Mouse (Mus musculus): ENCODE measurements around the gene Pth2r.
A peak's percentile ranks its signal among the peaks of the same experiment; 100 is the strongest.

The Pth2r gene

GRCm38 (mm10) chr1:65281756-65282155, at the start of gene Pth2r:
Gene Pth2r, plus strand, starts transcription at chr1:65282056.
- ATAC-seq (ENCODE audit: insufficient number of reproducible peaks, low FRiP score, low TSS enrichment) = no peak

- ATAC-seq (ENCODE audit: insufficient number of reproducible peaks, low FRiP score, low TSS enrichment) = no peak
Observed at GRCm38 (mm10) chr1:65237712-65238111, 44.1 kb upstream of the Pth2r start.

GRCm38 (mm10) chr1:65245637-65246036, 36.2 kb upstream of the Pth2r start:
- ATAC-seq (ENCODE audit: insufficient number of reproducible peaks, low FRiP score, low TSS enrichment) = no peak

GRCm38 (mm10) chr1:65280461-65280860, 1.4 kb upstream of the Pth2r start:
- ATAC-seq (ENCODE audit: insufficient number of reproducible peaks, low FRiP score, low TSS enrichment) = no peak

- ATAC-seq (ENCODE audit: insufficient number of reproducible peaks, low FRiP score, low TSS enrichment) = peak; percentile 91
Observed at GRCm38 (mm10) chr1:65282766-65283165, 910 bp downstream of the Pth2r start.

GRCm38 (mm10) chr1:65308476-65308875, 26.6 kb downstream of the Pth2r start:
- no peak for ATAC-seq (ENCODE audit: insufficient number of reproducible peaks, low FRiP score, low TSS enrichment)

- ATAC-seq (ENCODE audit: insufficient number of reproducible peaks, low FRiP score, low TSS enrichment) = peak; percentile 63
Observed at GRCm38 (mm10) chr1:65311214-65311933, 29.5 kb downstream of the Pth2r start.

GRCm38 (mm10) chr1:65312118-65312517, 30.3 kb downstream of the Pth2r start:
- no peak; the same call in 1 of the 2 replicates for ATAC-seq (ENCODE audit: insufficient number of reproducible peaks, low FRiP score, low TSS enrichment)

GRCm38 (mm10) chr1:65312896-65313295, 31.0 kb downstream of the Pth2r start:
- ATAC-seq (ENCODE audit: insufficient number of reproducible peaks, low FRiP score, low TSS enrichment) = no peak

- no peak for ATAC-seq (ENCODE audit: insufficient number of reproducible peaks, low FRiP score, low TSS enrichment)
Observed at GRCm38 (mm10) chr1:65314054-65315021, 32.5 kb downstream of the Pth2r start.

GRCm38 (mm10) chr1:65315022-65315407, 33.2 kb downstream of the Pth2r start:
- no peak for ATAC-seq (ENCODE audit: insufficient number of reproducible peaks, low FRiP score, low TSS enrichment)

- ATAC-seq (ENCODE audit: insufficient number of reproducible peaks, low FRiP score, low TSS enrichment) = no peak
Observed at GRCm38 (mm10) chr1:65334026-65334425, 52.2 kb downstream of the Pth2r start.

GRCm38 (mm10) chr1:65337768-65338167, 55.9 kb downstream of the Pth2r start:
- ATAC-seq (ENCODE audit: insufficient number of reproducible peaks, low FRiP score, low TSS enrichment) = no peak

GRCm38 (mm10) chr1:65340240-65340639, 58.4 kb downstream of the Pth2r start:
- ATAC-seq (ENCODE audit: insufficient number of reproducible peaks, low FRiP score, low TSS enrichment) = no peak

- no peak for ATAC-seq (ENCODE audit: insufficient number of reproducible peaks, low FRiP score, low TSS enrichment)
Observed at GRCm38 (mm10) chr1:65352979-65353378, 71.1 kb downstream of the Pth2r start.

GRCm38 (mm10) chr1:65354153-65354552, 72.3 kb downstream of the Pth2r start:
- ATAC-seq (ENCODE audit: insufficient number of reproducible peaks, low FRiP score, low TSS enrichment) = no peak

- ATAC-seq (ENCODE audit: insufficient number of reproducible peaks, low FRiP score, low TSS enrichment) = peak; percentile 26; the same call in 1 of the 2 replicates
Observed at GRCm38 (mm10) chr1:65388328-65388727, 106.5 kb downstream of the Pth2r start.

- no peak for ATAC-seq (ENCODE audit: insufficient number of reproducible peaks, low FRiP score, low TSS enrichment)
Observed at GRCm38 (mm10) chr1:65389621-65390020, 107.8 kb downstream of the Pth2r start.

GRCm38 (mm10) chr1:65407441-65407840, 125.6 kb downstream of the Pth2r start:
- ATAC-seq (ENCODE audit: insufficient number of reproducible peaks, low FRiP score, low TSS enrichment) = no peak

GRCm38 (mm10) chr1:65420909-65421308, 139.1 kb downstream of the Pth2r start:
- ATAC-seq (ENCODE audit: insufficient number of reproducible peaks, low FRiP score, low TSS enrichment) = no peak

GRCm38 (mm10) chr1:65422501-65423010, 140.7 kb downstream of the Pth2r start:
- no peak for ATAC-seq (ENCODE audit: insufficient number of reproducible peaks, low FRiP score, low TSS enrichment)
